Mouse (Mus musculus): ENCODE results near the gene Zfp446.

Zfp446 gene

DNA sequence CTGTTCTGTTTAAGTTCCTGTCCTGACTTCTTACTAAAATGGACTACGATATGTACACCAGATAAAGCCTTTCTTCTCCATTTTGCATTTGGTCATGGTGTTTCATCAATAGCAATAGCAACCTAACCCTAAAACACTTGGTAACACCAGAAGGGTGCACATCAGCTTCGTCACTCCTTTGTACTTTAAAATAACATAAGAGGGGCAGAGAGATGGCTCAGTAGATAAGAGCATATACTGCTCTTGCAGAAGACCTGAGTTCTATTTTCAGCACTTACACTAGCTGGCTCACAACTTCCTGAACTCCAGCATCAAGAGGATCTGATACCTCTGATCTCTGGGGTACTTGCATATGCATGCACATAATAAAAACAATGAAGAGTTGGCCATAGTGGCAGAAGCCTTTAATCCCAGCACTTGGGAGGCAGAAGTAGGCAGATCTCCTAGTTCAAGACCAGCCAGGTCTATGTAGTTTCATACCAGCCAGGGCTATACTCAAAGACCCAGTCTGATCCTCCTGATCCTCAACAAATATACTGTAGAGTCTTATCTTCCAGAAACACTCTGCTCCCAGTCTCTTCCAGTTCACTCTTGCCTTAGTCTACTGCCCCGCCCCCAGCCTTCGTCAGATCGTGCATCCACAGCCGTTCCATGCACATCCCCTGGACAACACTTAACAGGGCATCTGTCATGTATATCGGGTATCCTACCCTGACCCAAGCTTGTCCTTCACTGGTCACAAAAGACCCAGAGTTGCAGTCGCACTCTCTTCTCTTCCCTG is 10.0 kb downstream of the Zfp446 start:
- no peak for DNase-seq

DNA sequence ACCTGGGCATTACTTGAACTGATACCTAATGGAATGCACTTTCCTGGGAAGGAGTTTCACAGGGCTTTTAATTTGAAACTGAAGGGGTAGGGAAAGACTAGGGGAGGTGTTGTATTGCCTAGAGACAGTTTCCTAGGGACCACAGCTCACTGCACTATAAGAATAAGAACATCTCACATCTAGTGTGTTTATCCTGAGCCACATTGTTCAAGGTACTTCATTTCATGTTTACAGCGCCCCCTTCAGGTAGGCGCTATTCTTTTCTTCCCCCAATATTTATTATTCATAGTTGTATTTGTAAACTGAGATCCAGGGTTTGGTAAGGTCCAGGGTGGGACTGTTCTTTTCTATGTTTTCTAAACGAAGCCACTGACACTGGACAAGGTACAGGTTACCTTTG is 14.6 kb downstream of the Zfp446 start:
- DNase-seq = peak; percentile 54

DNA sequence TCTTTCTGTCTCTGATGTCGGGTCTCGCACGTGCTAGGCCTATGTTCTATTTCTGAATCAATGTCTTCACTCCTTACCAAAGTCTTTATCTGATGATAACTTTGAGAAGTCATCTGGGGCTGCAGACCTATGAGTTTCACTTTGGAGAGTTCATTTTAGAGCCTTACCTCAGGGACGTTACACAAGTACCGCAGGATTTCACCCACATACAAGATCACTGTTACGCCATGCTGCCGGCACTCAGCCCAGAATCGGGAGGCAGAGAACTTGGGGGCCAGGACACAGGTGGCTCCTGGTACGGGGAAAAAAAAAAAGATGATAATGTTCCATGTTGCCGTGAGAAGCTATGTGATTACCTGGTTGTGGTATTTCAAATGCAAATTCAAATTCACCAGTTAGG is 15.5 kb downstream of the Zfp446 start:
- no peak for DNase-seq

DNA sequence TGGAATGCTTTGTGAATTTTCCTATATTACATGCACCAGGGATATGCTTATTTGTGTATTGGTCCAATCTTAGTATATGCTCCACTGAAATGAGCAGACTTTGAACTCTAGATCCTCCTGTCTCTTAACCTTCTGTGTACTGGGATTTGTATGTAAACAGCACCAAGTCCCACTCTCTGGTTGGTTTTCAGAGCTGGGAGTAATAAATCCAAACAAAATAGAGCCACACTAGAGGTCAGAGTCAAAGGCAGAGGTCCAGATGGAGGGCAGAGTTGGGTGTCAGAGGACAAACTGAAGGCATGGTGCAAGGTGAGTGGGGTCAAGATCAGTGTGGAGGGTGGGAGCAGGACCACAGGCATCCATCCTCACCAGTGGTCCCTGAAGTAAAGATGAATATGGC is 18.2 kb downstream of the Zfp446 start:
- DNase-seq = no peak

DNA sequence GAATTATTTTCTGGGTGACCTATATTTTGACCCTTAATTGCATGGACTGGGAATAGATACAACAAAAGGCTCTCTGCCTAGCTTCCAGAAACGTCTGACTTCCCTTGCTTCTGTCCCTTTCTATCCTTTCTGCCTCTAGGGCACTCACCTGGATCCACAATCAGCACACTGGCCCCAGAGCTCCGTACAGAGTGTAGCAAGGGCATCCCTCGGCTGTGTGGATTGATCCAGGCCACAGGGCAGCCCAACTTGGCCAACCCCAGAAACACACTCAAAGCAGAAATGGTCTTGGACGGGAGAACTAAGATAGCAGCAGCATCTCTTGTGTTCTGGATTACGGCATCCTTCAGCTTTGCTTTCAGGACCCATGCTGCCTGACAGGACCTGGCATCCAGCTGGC is 19.6 kb downstream of the Zfp446 start:
- DNase-seq = no peak

DNA sequence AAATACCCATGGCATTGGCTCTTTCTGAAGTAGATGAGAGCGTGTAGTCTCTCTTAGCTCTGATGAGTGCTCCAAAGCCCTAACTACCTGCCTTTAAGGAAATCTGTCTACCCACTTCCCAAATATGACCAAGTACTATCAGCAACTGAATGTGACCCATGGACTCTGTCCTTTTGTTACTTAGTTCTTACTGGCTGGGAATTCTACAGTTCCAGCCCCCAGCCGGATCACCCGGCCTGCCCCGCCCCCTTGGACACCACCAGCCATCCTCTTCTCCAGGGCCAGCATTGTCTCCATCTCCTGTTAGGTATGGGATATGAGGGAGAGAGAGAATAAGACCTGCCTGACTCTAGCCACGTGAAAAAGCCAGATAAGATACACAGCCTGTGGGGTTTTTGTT is 20.4 kb downstream of the Zfp446 start, which contains the start of gene Slc27a5:
Slc27a5 (minus strand) TSS at position 140 of the 400 bp plus-strand sequence.
- DNase-seq = no peak

DNA sequence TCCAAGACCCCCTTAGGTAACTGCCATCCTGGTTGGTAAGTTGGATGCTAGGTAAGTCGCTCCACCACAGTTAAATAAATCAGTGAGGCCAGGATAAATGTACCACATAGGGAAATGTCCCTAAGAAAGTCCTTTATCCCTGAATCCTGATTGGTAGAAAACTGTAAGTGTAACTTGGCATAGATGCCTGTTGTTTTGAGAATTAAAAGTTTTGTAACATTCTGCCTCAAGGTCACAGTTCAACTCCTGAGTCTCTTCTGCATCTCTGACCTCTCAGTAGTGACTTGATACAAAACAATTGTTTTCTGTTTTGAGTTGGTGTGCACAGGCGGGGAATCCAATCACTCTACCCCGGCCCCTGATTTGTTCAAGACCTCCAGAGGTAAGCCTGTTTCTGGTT is 21.2 kb downstream of the Zfp446 start, which contains the start of gene Trim28:
Trim28 (plus strand) TSS at position 264 of the 400 bp plus-strand sequence.
- no peak for DNase-seq

DNA sequence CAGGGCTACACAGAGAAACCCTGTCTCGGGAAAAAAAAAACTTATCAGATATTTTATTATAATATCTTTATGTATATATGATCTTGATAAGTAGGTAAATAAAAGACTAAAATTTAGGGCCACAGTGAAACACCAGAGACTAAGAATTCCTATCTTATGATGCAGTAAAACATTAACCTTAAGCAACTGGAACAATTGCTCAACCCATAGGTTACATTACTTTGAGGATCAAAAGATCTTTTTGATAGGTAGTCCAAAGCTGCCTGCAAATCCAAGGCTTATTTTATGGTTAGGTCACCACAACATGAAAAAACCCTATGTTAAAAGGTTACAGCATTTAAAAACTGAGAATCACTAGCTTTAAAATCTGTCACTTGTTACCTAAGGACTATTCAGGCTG is 23.9 kb downstream of the Zfp446 start:
- DNase-seq = no peak

DNA sequence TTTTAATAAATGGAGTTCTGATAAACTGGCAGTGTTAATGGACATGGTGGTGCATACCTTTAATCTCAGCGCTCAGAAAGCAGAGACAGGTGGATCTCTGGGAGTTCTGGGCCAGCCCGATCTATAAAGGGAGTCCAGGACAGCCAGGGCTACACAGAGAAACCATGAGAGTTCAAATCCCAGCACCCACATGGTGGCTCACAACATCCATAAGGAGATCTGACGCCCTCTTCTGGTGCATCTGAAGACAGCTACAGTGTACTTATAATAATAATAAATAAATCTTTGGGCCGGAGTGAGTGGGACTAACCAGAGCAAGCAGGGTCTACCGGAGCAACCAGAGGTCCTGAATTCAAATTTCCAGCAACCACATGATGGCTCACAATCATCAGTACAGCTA is 25.7 kb downstream of the Zfp446 start:
- no peak for DNase-seq

DNA sequence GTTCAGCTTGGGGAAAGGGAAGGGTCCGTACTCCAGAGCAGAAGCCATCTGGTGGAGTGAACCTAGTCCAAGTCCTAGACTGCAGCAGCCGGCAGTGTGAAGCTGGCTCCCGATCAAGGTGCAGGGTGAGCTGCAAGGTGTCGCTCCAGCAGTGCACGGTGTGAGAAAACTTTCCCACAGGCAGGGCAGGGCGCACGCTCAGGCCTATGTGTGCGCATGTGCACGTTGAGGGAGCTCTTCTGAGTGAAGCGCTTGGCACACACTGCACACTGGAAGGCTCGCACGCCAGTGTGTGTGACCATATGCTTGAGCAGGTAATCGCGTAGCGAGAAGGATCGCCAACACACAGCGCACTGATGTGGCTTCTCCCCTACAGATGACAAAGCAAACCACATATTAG is 28.4 kb downstream of the Zfp446 start:
- no peak for DNase-seq

DNA sequence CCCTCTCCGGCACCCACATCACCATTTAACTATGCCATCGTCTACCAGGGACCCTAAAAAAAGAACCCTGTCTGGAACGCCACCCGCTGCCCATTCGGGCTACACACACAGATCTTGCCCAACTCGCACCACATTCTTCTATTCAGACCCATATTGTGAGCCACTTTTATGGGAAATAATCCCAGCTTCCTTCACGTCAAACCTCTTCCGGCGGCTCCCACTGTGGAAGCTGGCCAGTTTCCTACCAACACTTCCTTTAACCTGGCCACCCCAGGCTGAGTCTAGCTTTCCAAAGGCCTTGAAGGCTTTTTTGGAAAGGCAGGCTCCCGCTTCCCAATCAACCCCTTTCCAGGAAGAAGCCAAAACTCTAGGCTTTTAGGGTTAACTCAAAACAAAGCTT is 28.9 kb downstream of the Zfp446 start:
- DNase-seq = no peak

DNA sequence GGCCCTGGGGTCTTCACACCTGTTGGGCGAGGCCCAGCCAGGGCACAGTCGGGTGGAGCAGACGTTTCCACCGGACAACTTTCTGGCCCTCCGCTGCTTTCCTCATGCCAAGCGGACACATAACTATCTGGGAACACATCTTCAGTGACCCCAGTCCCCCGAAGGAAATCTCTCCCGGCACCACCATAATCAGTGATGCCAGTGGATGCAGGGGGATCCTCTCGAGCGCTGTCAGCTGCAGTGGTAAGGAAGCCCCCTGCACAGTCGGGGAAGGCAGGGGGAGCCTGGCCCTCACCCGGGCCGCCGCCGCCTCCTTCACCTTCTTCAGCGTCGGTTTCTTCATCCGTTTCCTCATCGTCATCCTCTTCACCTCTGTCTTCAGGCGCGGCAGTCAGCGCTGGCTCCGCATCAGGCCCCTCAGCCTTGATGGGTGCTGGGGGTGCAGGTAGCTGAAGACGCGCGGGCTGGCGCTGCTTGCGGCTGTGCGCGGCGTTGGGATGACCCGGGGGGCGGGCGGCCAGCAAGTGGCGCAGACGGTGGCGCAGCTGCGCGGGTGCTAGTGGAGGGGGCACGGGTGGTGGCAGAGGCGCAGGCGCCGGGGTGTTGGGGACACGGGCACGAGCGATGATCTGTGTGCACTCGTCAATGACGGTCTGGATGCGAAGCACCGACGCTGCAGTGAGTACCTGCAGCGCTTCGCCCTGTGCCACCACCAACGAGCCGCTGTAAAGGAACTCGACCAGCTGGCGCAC is 29.9 kb downstream of the Zfp446 start:
- no peak for DNase-seq

DNA sequence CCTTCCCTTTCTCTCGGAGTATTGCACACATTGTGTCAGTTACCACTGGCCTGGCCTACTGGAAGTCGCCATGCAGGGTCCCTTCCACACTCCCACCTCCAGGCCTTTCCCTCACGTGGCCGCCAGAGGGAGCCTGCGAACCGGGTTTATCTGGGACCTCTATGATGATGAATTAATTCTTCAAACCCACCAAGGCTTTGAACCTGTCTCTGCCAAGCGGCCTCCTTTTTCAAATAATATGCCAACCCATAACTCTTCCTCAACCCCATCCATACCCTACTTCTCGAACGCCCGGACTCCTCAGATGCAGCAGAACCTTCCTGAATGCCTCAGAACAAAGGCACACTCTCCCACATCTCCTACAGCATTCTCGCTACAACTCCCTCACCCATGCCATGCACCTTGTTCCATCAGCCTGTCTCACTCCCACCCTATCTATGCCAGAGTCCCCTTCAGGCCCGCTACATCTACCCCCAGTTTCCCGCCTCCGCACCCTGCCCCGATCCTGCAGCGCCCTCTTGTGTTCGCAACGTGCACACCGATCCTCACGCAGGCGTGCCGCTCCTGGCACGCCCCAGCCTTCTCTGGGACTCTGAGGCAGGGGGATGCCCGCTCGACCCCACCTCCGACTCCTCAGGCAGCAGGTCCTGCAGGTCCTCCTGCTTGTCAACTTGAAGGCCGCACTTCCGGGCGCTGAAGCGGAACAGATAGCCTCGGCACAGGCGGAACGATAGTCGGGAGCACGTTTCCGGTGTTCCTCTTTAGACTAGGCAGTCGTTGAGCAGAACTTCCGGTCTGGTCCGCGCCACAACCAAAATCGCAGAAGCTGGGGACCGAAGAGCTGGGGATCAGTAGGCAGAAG is 31.7 kb downstream of the Zfp446 start:
- peak; percentile 96 for DNase-seq

DNA sequence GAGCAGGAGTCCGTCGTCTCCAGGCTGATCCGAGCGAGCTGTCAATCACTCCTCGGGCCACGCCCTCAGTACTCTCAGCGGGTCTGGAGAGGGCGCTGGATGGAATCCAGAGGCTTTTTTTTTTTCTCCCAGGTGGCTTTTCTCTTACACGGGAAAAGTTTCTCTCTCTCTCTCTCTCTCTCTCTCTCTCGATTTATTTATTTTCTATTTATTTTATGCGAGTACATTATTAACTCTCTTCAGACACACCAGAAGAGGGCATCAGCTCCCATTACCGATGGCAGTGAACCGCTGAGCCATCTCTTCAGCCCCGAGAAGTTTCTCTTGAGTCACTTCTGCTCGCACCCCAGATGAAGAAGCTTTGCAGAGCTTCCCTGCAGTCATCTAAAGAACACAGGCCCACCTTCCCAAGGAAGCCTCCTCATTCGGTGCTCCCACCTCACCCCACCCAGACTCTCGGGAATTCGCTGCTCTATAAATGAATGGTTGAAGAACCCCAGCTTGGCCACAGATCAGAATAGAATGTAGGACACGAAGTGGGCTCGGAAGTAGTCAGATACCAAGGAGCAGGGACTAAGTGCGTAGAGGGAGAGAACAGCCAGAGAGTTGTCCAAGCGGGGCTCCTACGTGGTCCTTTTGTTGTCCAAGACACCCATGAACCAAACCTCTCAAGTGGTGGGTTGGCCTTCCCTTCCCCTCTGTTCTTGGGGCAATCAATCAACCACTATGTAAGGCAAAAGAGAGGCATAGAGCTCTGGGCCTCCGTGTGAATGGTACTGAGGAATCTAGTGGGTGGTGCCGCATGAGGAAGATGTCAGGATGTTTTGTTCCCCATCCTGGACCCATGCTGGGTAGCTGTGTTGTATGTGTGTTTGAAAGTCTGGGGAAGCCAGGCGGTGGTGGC is 32.6 kb downstream of the Zfp446 start, which contains the start of gene Zbtb45:
Zbtb45 (minus strand) TSS at position 30 of the 904 bp plus-strand sequence.
- no peak for DNase-seq

DNA sequence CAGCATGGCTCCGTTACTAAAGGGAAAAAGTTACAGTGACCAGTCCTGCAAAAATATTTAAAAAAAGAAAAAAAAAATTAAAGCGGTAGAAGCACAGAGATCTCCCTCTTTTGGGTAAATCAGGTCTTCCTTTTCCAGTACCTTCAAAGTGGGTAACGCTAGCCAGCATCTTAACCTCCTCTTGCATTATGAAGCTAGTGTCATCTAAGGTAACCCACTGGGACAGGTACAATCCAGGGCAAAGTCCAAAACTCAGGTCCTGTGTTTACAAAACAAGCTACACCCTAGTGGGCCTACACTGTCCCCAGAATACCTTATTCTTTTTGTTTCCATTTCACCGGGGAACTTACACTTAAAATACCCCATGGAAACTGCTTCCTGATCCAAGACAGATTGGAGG is 36.0 kb downstream of the Zfp446 start:
- DNase-seq = no peak

DNA sequence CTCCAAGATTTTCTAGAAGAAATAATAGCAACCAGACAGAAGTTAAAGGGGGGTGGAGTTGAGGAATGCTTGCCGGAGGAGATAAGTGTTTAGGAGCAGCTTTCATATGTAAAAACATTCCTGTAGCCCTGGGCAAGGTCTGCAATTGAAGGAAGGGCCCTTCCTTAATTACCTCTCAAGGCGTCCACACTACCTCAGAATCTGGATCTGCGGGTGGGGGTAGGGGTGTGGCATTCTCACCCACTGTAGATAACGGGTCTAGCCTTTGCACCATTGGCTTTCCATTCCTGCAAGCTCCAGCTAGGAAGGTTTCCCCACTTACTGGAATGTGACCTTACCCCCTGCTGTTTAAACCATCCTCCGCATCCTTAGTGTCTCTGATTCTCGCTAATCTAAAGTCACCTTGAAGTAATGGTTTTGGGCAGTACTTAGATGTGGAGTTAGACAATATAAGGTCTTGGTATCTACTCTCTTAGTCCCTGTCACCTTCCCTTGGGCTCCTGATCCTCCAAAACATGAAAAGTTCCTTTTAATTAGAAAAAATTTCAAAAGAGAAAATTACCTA is 36.7 kb downstream of the Zfp446 start:
- DNase-seq = no peak

DNA sequence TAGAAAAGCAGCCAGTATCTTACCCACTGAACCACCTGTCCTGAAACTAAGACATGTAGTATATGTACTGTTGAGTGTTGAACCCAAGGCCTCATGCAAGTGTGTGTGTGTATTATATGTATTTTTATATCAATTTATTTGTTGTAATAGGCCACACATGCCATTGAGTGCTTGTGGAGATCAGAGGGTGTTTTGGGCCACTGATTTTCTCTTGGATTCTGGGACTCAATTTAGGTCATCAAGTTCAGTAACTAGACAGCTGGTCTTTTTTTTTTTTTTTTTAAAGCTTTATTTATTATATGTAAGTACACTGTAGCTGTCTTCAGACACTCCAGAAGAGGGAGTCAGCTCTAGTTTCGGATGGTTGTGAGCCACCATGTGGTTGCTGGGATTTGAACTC is 37.6 kb downstream of the Zfp446 start:
- DNase-seq = no peak

DNA sequence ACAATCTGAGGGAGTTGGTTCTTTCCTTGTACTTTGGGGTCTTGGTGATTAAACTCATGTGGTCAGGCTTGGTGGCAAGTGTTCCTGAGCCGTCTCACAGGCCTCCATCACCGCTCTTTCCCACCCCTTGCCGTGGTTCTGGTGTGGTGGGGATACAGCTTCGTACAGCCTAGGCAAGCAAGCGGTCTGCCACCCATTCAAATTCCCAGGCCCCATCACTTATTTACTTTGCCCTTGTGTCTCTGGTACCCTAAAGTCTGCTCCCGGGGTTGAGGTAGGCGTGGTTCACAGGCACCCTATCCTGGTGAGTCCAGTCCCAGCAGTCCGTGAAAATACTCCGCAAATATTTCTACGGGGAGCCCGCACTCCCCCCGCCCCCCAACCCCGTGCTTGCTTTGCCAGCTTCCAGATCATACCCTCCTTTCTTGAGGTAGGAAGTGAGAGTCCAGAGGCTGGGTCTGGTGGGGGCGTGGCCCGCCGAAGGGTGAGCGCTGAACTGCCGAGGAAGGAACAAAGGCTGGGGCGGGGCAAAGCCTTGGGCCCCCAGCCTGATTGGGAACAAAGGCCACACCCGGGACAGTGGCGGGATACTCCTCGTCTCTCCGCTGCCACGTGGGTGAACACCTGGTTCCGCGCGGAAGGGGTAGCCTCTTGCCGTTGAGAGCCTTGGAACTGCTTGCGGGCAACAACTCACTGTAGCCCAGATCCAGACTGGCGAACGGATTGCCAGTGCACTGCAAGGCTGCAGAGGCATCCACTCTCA is 45.3 kb downstream of the Zfp446 start:
- peak; percentile 86 for DNase-seq

DNA sequence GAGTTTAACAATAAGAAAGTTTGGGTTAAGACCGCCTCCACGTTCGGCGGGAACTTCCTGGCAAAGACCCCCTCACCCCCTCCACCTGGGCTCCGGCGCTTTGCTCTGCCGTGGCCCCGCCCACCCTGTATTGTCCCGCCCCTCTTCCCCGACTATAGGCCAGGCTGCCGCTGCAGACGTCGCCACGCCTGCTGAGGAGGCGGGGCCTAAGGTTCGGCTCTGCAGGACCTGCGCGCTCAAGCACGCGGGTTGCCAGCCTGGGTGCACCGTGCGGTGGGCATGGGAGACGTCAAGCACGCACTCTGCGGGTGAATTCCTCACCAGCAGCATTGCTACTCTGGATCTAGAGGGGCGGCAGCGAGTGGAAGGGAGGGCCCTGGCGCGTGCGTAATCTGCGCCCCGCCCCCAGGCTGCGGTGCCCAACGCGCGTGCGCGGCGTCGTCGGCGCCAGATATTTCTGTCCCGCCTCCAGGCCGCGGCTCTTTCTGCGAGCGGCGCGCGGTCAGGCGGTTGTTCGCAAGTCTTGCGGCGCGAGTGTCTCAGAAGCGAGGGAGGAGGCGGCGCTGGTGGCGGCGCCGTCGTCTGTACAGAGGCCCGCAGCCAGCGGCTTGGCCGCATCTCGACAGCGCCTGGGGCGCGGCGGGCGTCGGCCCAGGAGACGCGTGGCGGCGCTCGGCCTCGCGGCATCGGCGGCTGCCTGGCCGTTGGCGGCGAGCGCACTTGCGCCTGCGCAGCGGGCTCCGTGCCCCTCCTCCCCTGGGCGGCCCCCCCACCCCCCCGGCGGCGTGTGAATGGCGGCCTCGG is 46.5 kb downstream of the Zfp446 start:
- peak; percentile 93 for DNase-seq

DNA sequence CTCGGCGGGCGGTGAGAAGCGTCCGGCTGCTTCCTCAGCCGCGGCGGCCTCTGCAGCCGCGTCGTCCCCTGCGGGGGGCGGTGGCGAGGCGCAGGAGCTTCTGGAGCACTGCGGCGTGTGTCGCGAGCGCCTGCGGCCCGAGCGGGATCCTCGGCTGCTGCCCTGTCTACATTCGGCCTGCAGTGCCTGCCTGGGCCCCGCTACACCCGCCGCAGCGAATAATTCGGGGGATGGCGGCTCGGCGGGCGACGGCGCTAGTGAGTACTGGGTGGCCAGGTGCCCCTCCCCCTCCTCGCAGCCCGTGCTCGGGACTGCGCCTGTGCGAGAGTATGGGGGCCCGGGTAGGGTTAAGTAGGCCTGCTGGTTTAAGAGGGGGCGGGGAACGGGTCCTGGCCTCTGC is 47.2 kb downstream of the Zfp446 start:
- DNase-seq = peak; percentile 83
